Mouse (Mus musculus) T-helper 2 cell (primary cell): ENCODE results near the gene Elfn1.

Experiments used
- in situ Hi-C: fragments of 300-600 bp; cut with MboI, MseI; formaldehyde crosslinking; loops from one replicate; pipeline ENCODE4 v1.15.1; 2025; ENCODE audit warnings: high pct_unique_total_duplicates

Gene Elfn1

DNA sequence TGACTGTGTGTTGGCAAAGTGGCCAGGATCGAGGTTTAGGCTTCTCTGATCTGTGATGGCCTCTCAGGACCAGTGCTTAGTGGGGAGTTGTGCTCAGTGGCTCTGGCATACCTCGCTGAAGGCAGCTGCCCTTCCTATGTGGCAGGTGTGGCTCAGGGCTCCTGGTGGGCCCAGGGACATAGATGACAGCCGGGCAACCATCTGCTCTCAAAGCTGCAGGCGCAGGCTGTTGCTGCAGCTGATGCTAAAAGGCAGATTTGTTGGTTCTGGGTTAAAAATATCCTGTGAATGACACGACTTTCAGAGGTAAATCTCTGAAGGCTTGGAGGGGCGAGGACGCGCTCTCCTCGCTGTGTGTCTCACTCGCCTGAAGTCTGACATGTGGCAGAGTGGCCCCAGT, 114.0 kb downstream of the Elfn1 start:
- in situ Hi-C loops: no loop called here

- in situ Hi-C loops: no loop called here
Measured at GRCm38 (mm10) chr5:140022861-140023260, 115.1 kb downstream of the Elfn1 start.

GRCm38 (mm10) chr5:140023941-140024500, 116.3 kb downstream of the Elfn1 start:
- in situ Hi-C loops: no loop called here
